25 mouse cellular contexts compared by ENCODE assay signal in genomic region chr14:100631676-100632075, GRCm38 (mm10).
"Had no signal": no experiment of that assay in that cellular context is flagged by ENCODE, and none has a peak within 500 bp of the region (broad histone marks: within the 10 kb centered on the region; RNA-seq: fewer than 3 reads in every experiment).

No protein-coding gene starts in this region.

- DNase-seq: gastrocnemius, postnatal 14 days; gastrocnemius, postnatal 36 days; heart, adult 18-20 months; heart, postnatal 14 days; heart, postnatal 36 days; kidney, adult 11 months; kidney, adult 2 months; kidney, adult 9 months; kidney, postnatal 14 days; kidney, postnatal 4 days; liver had no signal

- H3K4me1 ChIP-seq: heart, embryonic 10.5 days; heart, embryonic 13.5 days; heart, embryonic 15.5 days; hindbrain, embryonic 15.5 days; kidney, embryonic 15.5 days; limb, embryonic 10.5 days; limb, embryonic 12.5 days; liver, embryonic 12.5 days had no signal

- H3K27me3 ChIP-seq: heart, embryonic 13.5 days; heart, embryonic 15.5 days; hindbrain, embryonic 13.5 days; hindbrain, embryonic 15.5 days; kidney, embryonic 15.5 days; limb, embryonic 12.5 days; liver, embryonic 12.5 days had no signal

- H3K9me3 ChIP-seq: heart, embryonic 10.5 days; heart, embryonic 13.5 days; heart, embryonic 15.5 days; hindbrain, embryonic 13.5 days; hindbrain, embryonic 15.5 days; kidney, embryonic 15.5 days; limb, embryonic 10.5 days; limb, embryonic 12.5 days; liver, embryonic 12.5 days had no signal

- H3K36me3 ChIP-seq: heart, embryonic 10.5 days; heart, embryonic 13.5 days; heart, embryonic 15.5 days; hindbrain, embryonic 13.5 days; hindbrain, embryonic 15.5 days; kidney, embryonic 15.5 days; limb, embryonic 10.5 days; limb, embryonic 12.5 days; liver, embryonic 12.5 days had no signal

- H3K4me2 ChIP-seq: heart, embryonic 13.5 days; heart, embryonic 15.5 days; hindbrain, embryonic 13.5 days; hindbrain, embryonic 15.5 days; kidney, embryonic 15.5 days; limb, embryonic 12.5 days; liver, embryonic 12.5 days had no signal

- ATAC-seq: hindbrain, postnatal 0 days; intestine, embryonic 16.5 days; liver, embryonic 12.5 days had no signal

- H3K9ac ChIP-seq: heart, embryonic 13.5 days; heart, embryonic 15.5 days; hindbrain, embryonic 13.5 days; hindbrain, embryonic 15.5 days; kidney, embryonic 15.5 days; limb, embryonic 12.5 days; liver, embryonic 12.5 days had no signal

- H3K4me3 ChIP-seq: heart, embryonic 10.5 days; heart, embryonic 13.5 days; heart, embryonic 15.5 days; hindbrain, embryonic 13.5 days; hindbrain, embryonic 15.5 days; kidney, embryonic 15.5 days; layer of hippocampus, adult 2 months; left cerebral cortex, adult 2 months; limb, embryonic 10.5 days; limb, embryonic 12.5 days; liver, embryonic 12.5 days had no signal

- H3K27ac ChIP-seq: heart, embryonic 10.5 days; heart, embryonic 13.5 days; heart, embryonic 15.5 days; hindbrain, embryonic 13.5 days; hindbrain, embryonic 15.5 days; hindbrain, postnatal 0 days; kidney, embryonic 15.5 days; kidney, postnatal 0 days; layer of hippocampus, adult 2 months; left cerebral cortex, adult 2 months; limb, embryonic 10.5 days; limb, embryonic 12.5 days; liver, embryonic 12.5 days had no signal
